Mouse (Mus musculus) gastrocnemius, adult 8-10 months (tissue): Measurements from ENCODE around the gene Car14. TPM values are rescaled to one million over a fixed set of nuclear protein-coding genes. Genes with fewer than 3 reads are reported as not detected.
"Not testable (repeated sequence)": the region's sequence is repeated elsewhere in the genome, so short reads cannot be mapped to it uniquely, and the experiment has no call there.

Experiments used
- DNase-seq, 2 experiments: peaks; one replicate each; pipeline ENCODE4 v3.0.0; 2022; ENCODE audit warnings: low spot score in 2 of 2
- total RNA-seq, 4 experiments: library from RNA; stranded (reverse); gene quantifications; 2 replicates each; pipeline ENCODE4 v1.2.4; 2022

The Car14 gene
- total RNA-seq, 4 experiments from 2014 or later = 41.8 to 112 (median 61.1) TPM

DNA sequence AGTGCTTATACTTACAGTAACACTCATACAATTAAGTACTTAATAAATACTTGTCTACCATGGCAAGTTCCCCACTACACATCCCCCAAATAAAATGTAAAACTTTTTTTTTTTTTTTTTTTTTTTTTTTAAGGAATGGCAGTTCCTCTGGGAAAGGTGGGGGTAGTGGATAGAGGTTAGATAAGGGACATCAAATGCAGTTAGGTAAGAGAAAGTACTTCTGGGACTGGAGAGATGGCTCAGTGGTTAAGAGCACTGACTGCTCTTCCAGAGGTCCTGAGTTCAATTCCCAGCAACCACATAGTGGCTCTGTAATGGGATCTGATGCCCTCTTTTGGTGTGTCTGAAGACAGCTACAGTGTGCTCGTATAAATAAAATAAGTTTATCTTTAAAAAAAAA is 47.4 kb downstream of the Car14 start:
- not testable (repeated sequence) for DNase-seq

DNA sequence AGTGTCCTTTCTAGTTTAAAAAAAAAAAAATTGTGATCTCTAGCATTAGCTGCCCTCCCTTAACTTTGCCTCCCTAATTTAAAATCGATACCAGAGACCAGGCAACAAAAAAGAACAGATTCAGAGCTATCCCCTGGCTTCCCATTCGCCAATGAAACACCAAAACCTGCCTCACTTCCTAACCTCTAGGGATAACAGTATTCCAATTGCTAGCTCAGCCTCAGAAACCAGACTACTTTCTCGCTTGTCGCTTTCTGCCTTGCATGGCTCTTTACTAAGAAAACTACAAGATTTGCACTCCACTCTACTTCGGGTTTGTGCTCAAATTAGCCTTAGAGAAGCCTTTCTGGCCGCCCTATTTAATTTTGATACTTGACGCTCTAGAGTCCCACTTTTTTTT is 48.4 kb downstream of the Car14 start:
- DNase-seq = no peak

DNA sequence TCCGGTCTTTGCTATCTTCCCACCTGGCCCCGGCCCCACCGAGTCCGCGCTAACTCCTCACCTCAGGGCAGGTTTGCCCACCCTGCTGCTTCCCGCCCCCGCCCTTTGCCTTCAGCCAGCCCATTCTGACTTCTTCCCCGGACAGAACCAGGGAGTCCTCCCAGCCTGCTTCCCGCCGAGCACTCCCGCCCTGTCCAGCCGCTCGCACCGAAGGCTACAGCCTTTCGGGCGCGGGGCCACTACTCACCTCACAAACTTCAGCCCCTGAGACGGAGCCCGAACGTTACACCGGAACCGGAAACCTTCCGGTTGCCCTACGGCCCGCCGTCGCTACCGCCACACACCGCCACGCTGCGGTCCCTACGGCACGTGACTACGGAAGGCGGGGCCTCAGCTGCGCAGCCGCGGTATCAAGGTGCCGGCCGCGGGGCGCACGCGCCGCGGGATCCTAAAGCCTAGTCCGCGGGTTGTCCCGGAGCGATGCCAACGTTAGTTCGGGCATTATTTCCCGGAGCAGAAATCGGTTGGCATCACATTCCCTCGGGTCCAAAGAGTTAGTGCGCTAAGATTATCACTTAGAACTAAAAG is 48.9 kb downstream of the Car14 start, which contains the start of gene Prpf3:
Gene Prpf3, minus strand, starts transcription at position 384 of the 588 bp plus-strand sequence.
- DNase-seq = peak; percentile 92 to 96

DNA sequence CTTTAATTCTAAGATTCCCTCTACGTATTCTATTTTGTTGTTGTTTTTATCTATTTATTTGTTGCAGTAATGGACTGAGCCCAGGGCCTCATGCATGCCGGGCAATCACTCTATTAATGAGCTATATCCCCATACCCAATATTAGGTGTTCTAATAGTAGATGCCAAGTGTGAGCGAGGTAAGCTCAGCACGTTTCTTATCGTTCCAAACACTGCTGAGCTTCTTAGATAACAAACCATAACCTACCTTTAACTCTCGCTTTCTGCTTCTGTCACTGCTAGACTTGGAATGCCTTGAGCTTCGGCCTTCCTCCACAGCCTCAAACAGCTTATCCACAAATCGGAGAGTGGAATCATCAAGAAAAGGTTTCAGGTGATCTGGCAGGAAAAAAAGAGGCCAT is 53.2 kb downstream of the Car14 start:
- DNase-seq = no peak

DNA sequence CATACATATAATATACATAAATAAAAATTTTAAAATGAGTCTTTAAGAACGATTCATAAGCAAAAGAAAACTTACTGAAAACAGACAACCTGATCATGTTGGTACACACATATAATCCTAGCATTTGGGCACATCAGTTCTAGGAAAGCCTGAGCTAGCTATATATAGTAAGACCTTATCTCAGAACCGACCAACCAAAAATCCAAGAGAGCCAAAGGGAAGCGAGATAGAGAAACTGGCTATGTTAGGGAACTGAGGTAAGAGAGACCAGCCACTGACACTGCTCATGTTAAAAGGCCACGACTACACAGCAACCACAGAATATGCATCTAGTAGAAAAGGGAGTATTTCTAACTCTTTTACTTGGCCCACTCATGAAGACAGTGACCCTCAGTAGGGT is 53.9 kb downstream of the Car14 start:
- DNase-seq = no peak

Other genes starting within 250 kb of the Car14 start
- 100 to 1,000 TPM in 3 of 4 experiments, 10 to 100 TPM in 1; 95.7 to 113 (median 106) TPM for gene Mcl1, start 245.9 kb downstream of the Car14 start, total RNA-seq
- 10 to 100 TPM; 13.8 to 23.4 (median 18.2) TPM for gene Adamtsl4, start 216.8 kb downstream of the Car14 start, total RNA-seq
- gene Ecm1, start 165.1 kb downstream of the Car14 start, total RNA-seq = 10 to 100 TPM in 2 of 4 experiments, 1 to 10 TPM in 2; 6.0 to 16.6 (median 12.2) TPM
- 10 to 100 TPM; 21.8 to 27.4 (median 26.8) TPM for gene Tars2, start 144.5 kb downstream of the Car14 start, total RNA-seq
- gene Rprd2, start 85.8 kb downstream of the Car14 start, total RNA-seq = 10 to 100 TPM; 31.2 to 38.4 (median 32.1) TPM
- 10 to 100 TPM; 12.8 to 18.2 (median 15.1) TPM for gene Prpf3, start 48.8 kb downstream of the Car14 start, total RNA-seq
- gene Mrps21, start 33.2 kb downstream of the Car14 start, total RNA-seq = 100 to 1,000 TPM; 307 to 343 (median 325) TPM
- 10 to 100 TPM in 3 of 4 experiments, 1 to 10 TPM in 1; 9.4 to 22.7 (median 15.7) TPM for gene Ciart, start 22.4 kb downstream of the Car14 start, total RNA-seq
- 1 to 10 TPM; 1.1 to 2.1 (median 1.5) TPM for gene BC028528, start 12.7 kb downstream of the Car14 start, total RNA-seq
- 10 to 100 TPM; 44.6 to 48.2 (median 47.8) TPM for gene Aph1a, start 10.7 kb downstream of the Car14 start, total RNA-seq
- gene Anp32e, start 24.6 kb upstream of the Car14 start, total RNA-seq = 100 to 1,000 TPM in 1 of 4 experiments, 10 to 100 TPM in 3; 76.8 to 106 (median 90.5) TPM
- gene Plekho1, start 91.3 kb upstream of the Car14 start, total RNA-seq = 10 to 100 TPM; 11.3 to 16.5 (median 12.9) TPM
- 10 to 100 TPM; 11.3 to 16.8 (median 16.2) TPM for gene Vps45, start 153.8 kb upstream of the Car14 start, total RNA-seq
- gene Otud7b, start 199.8 kb upstream of the Car14 start, total RNA-seq = 10 to 100 TPM; 61.8 to 77.4 (median 75.8) TPM